Mouse (Mus musculus): ENCODE results near the gene Cdh7. TPM values are rescaled to one million over a fixed set of nuclear protein-coding genes. Genes with fewer than 3 reads are reported as not detected.

The Cdh7 gene
- 0.43 TPM in 1 of 2 replicates, not detected in the other for polyA plus RNA-seq (2015; fragmentation: Nextera tagmentation; extraction: Ambion mirVana)

GRCm38 (mm10) chr1:109982064-109982808, at the start of gene Cdh7:
Gene Cdh7 (plus strand): TSS chr1:109982431.
- Histone ChIP-seq H3K27ac (ENCODE audit: low read length) (no peak within 1 kb of the TSS), H3K4me1 (replicated peaks; ENCODE audit: control insufficient read depth, insufficient read depth, low read length) (no peaks in the 10 kb centered on the region), H3K4me3 (ENCODE audit: low read length) (peak within 1 kb of the TSS; percentile 48), H3K36me3 (ENCODE audit: control insufficient read depth, insufficient read depth, low read length) (no peaks in the 10 kb centered on the region), H3K4me2 (ENCODE audit: low read depth, low read length) (peak within 1 kb of the TSS; percentile 60), H3K27me3 (ENCODE audit: control insufficient read depth, insufficient read depth, low read depth, low read length) (peaks cover 9% of the 10 kb centered on the region), H3K9me3 (ENCODE audit: control insufficient read depth, low read length) (no peaks in the 10 kb centered on the region), H3K9ac (ENCODE audit: low read length) (no peak within 1 kb of the TSS; the same call in 1 of the 2 replicates)
- 1% methylated on average over 35 of the region's 35 CpGs for WGBS
- 0 out of 2 replicates have a peak, but pooled peaks have one; percentile 26 for ATAC-seq (ENCODE audit: low read depth)

DNA sequence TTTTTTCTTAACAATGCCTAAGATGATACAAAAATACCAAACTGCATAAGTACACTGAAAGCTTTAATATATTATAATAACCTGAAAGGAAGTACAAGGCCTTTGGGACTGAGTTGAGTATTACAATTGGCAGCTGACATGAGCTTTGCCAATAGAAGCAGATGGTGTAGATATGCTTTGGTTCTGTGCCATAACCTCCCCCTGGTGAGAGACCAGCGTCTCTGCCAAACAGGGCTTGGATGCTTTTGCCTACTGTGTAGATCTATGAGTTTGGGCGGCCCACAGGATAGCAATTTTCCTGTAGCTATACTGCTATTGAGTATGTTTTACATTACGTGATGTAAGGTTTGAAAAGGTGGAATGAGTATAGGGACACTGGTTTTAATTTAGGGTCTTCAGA, 49.6 kb upstream of the Cdh7 start:
- WGBS = 80% methylated on average over 3 of the region's 3 CpGs
- no peak overlapping the region for H3K4me2 ChIP-seq (ENCODE audit: low read depth, low read length)
- ATAC-seq (ENCODE audit: low read depth) = no peak

GRCm38 (mm10) chr1:109948571-109948970, 33.7 kb upstream of the Cdh7 start:
- WGBS = 68% methylated on average over 2 of the region's 2 CpGs

More for the DNA sequence above, 49.6 kb upstream of the Cdh7 start:
- no peak overlapping the region for H3K9ac ChIP-seq (ENCODE audit: low read length)
- no peak overlapping the region for H3K4me3 ChIP-seq (ENCODE audit: low read length)
- no peaks in the 10 kb centered on the region for H3K27me3 ChIP-seq (ENCODE audit: control insufficient read depth, insufficient read depth, low read depth, low read length)
- no peak overlapping the region for H3K27ac ChIP-seq (ENCODE audit: low read length)
- no peaks in the 10 kb centered on the region for H3K9me3 ChIP-seq (ENCODE audit: control insufficient read depth, low read length)
- H3K36me3 ChIP-seq (ENCODE audit: control insufficient read depth, insufficient read depth, low read length) = no peaks in the 10 kb centered on the region
- H3K4me1 ChIP-seq (replicated peaks; ENCODE audit: control insufficient read depth, insufficient read depth, low read length) = no peaks in the 10 kb centered on the region

DNA sequence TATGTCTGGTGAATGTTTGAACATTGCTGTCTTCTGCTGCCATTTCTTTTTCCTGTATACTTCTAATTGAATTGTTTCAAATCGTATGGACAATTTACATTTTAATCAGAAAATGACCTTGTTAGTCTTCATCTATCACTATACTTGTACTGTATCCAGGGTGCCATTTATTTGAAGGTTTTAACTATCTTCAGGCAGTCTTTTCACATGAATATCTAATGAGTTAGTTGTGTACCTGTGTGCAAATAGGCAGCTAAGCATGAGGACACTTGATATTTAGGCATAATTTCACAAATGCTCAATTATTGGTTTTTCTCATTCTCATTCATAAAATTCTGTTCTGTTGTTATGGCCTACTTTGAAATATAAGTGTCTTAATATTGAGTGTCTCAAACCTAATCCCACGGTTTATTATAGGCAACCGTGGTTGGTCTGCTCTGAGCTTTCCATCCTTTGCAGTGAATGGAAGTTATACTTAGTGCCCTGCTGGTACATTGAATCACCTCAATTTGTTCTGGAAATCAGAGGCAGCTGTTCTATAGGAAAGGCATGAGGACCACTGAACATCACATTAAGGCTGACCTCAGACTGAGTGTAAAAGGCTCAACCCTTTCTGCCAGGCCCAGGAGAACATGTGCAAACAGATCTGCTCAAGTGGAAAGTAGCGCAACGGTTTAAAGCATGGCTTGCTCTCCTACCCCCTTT, 10.4 kb upstream of the Cdh7 start:
- Histone ChIP-seq H3K27me3 (ENCODE audit: control insufficient read depth, insufficient read depth, low read depth, low read length) (no peaks in the 10 kb centered on the region), H3K4me3 (ENCODE audit: low read length) (no peak overlapping the region), H3K9ac (ENCODE audit: low read length) (no peak overlapping the region), H3K36me3 (ENCODE audit: control insufficient read depth, insufficient read depth, low read length) (no peaks in the 10 kb centered on the region), H3K4me2 (ENCODE audit: low read depth, low read length) (no peak overlapping the region), H3K9me3 (ENCODE audit: control insufficient read depth, low read length) (no peaks in the 10 kb centered on the region), H3K27ac (ENCODE audit: low read length) (no peak overlapping the region), H3K4me1 (replicated peaks; ENCODE audit: control insufficient read depth, insufficient read depth, low read length) (no peaks in the 10 kb centered on the region)
- no peak for ATAC-seq (ENCODE audit: low read depth)
- 70% methylated on average over 5 of the region's 5 CpGs for WGBS

More at GRCm38 (mm10) chr1:109948571-109948970, 33.7 kb upstream of the Cdh7 start:
- Histone ChIP-seq H3K4me3 (ENCODE audit: low read length) (no peak overlapping the region), H3K9ac (ENCODE audit: low read length) (no peak overlapping the region), H3K27ac (ENCODE audit: low read length) (no peak overlapping the region), H3K27me3 (ENCODE audit: control insufficient read depth, insufficient read depth, low read depth, low read length) (no peaks in the 10 kb centered on the region), H3K9me3 (ENCODE audit: control insufficient read depth, low read length) (no peaks in the 10 kb centered on the region), H3K4me1 (replicated peaks; ENCODE audit: control insufficient read depth, insufficient read depth, low read length) (no peaks in the 10 kb centered on the region), H3K36me3 (ENCODE audit: control insufficient read depth, insufficient read depth, low read length) (no peaks in the 10 kb centered on the region), H3K4me2 (ENCODE audit: low read depth, low read length) (no peak overlapping the region)
- ATAC-seq (ENCODE audit: low read depth) = no peak

GRCm38 (mm10) chr1:109972426-109973015, 9.7 kb upstream of the Cdh7 start:
- Histone ChIP-seq H3K9ac (ENCODE audit: low read length) (no peak overlapping the region), H3K9me3 (ENCODE audit: control insufficient read depth, low read length) (no peaks in the 10 kb centered on the region), H3K4me1 (replicated peaks; ENCODE audit: control insufficient read depth, insufficient read depth, low read length) (no peaks in the 10 kb centered on the region), H3K27ac (ENCODE audit: low read length) (no peak overlapping the region), H3K27me3 (ENCODE audit: control insufficient read depth, insufficient read depth, low read depth, low read length) (no peaks in the 10 kb centered on the region), H3K36me3 (ENCODE audit: control insufficient read depth, insufficient read depth, low read length) (no peaks in the 10 kb centered on the region), H3K4me3 (ENCODE audit: low read length) (no peak overlapping the region), H3K4me2 (ENCODE audit: low read depth, low read length) (no peak overlapping the region)
- WGBS = 57% methylated on average over 4 of the region's 4 CpGs
- ATAC-seq (ENCODE audit: low read depth) = no peak

DNA sequence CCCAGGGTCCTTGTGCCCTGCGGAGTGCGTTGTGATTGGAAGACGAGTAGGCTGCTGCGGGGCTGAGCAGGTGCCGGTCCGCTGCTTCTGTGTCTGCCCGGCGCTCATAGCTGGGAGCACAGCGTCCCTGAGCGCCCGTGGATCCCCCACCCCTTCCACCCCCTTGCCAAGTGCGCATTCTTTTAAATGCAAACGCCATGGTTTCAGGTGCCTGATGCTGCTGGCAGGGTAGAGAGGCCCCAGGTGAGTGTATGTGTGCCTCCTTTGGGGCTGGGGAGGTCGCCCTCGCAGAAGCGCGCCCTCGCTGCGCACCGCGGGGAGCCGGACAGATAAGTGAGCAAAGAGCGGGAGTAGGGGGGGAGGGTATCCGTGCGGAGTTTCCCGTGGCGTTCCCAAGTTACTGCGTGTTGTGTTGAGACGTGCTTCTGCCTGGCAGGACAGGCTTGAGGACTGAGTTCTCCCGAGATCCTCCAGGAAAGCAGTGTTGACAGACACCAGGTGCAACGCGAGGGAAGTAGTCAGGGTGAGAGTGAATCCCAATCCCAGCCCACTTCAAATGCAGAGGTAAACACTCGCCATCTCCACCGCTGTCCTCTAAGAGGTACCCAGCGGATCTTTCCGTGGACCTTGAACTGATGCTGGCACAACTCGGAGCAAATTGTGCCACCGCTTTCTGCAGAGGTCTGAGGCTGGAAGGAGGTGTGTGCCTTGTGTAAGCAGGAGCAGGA, 742 bp downstream of the Cdh7 start:
- 0 out of 2 replicates have a peak, but pooled peaks have one; percentile 17 for ATAC-seq (ENCODE audit: low read depth)
- Histone ChIP-seq H3K9me3 (ENCODE audit: control insufficient read depth, low read length) (no peaks in the 10 kb centered on the region), H3K36me3 (ENCODE audit: control insufficient read depth, insufficient read depth, low read length) (no peaks in the 10 kb centered on the region), H3K9ac (ENCODE audit: low read length) (no peak overlapping the region; the same call in 1 of the 2 replicates), H3K4me3 (ENCODE audit: low read length) (peak overlapping the region; percentile 48), H3K27ac (ENCODE audit: low read length) (no peak overlapping the region), H3K4me1 (replicated peaks; ENCODE audit: control insufficient read depth, insufficient read depth, low read length) (no peaks in the 10 kb centered on the region), H3K4me2 (ENCODE audit: low read depth, low read length) (peak overlapping the region; percentile 60), H3K27me3 (ENCODE audit: control insufficient read depth, insufficient read depth, low read depth, low read length) (peaks cover 9% of the 10 kb centered on the region)
- under 1% methylated on average over 38 of the region's 38 CpGs for whole genome bisulfite sequencing

DNA sequence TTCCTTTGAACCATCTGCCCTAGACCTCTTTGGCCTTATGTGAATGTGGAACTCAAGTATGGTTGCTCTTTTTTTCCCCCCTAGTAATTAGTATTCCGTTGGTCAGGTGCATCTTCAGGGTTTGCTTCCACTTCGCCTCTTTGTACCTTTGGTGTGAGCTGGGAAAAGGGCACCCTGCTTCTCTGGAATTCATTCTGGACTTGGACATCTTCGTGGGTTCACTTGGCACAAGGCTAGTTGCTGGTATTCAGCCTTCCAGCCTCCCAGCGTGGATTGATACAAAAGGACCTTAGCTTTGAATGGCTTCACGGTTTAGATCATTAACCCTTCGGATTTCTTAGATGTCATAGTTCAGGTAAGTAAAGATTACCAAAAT, 1.3 kb downstream of the Cdh7 start:
- ATAC-seq (ENCODE audit: low read depth) = no peak
- no peak overlapping the region for H3K4me2 ChIP-seq (ENCODE audit: low read depth, low read length)
- H3K4me3 ChIP-seq (ENCODE audit: low read length) = no peak overlapping the region

GRCm38 (mm10) chr1:109984776-109985175, 2.5 kb downstream of the Cdh7 start:
- Histone ChIP-seq H3K36me3 (ENCODE audit: control insufficient read depth, insufficient read depth, low read length) (no peaks in the 10 kb centered on the region), H3K4me2 (ENCODE audit: low read depth, low read length) (no peak overlapping the region), H3K27ac (ENCODE audit: low read length) (no peak overlapping the region), H3K27me3 (ENCODE audit: control insufficient read depth, insufficient read depth, low read depth, low read length) (peaks cover 9% of the 10 kb centered on the region), H3K9me3 (ENCODE audit: control insufficient read depth, low read length) (no peaks in the 10 kb centered on the region), H3K9ac (ENCODE audit: low read length) (no peak overlapping the region), H3K4me3 (ENCODE audit: low read length) (no peak overlapping the region), H3K4me1 (replicated peaks; ENCODE audit: control insufficient read depth, insufficient read depth, low read length) (no peaks in the 10 kb centered on the region)
- no peak for ATAC-seq (ENCODE audit: low read depth)
- 68% methylated on average over 3 of the region's 3 CpGs for WGBS

More for the DNA sequence above, 1.3 kb downstream of the Cdh7 start:
- Histone ChIP-seq H3K27ac (ENCODE audit: low read length) (no peak overlapping the region), H3K27me3 (ENCODE audit: control insufficient read depth, insufficient read depth, low read depth, low read length) (peaks cover 9% of the 10 kb centered on the region), H3K9me3 (ENCODE audit: control insufficient read depth, low read length) (no peaks in the 10 kb centered on the region), H3K4me1 (replicated peaks; ENCODE audit: control insufficient read depth, insufficient read depth, low read length) (no peaks in the 10 kb centered on the region), H3K9ac (ENCODE audit: low read length) (no peak overlapping the region), H3K36me3 (ENCODE audit: control insufficient read depth, insufficient read depth, low read length) (no peaks in the 10 kb centered on the region)
- 27% methylated on average over 6 of the region's 6 CpGs for WGBS

Data from lung, embryonic 16.5 days (tissue).